ENCODE assay signal across 12 mouse cellular contexts in genomic region chr3:157044565-157044964, GRCm38 (mm10).
DNase-seq lines count a peak whose midpoint lies in the region.
"Had no signal": no experiment of that assay in that cellular context is flagged by ENCODE, and none has a peak within 500 bp of the region (broad histone marks: within the 10 kb centered on the region; RNA-seq: fewer than 3 reads in every experiment).

No protein-coding gene starts in this region.

- peak; percentile 38 for DNase-seq in cerebellum, adult 11 months
- peak; percentile 42 to 63 for DNase-seq in cerebellum, adult 18-20 months
- peak; percentile 67 for DNase-seq in cerebellum, adult 9-11 months
- DNase-seq in cerebellum, postnatal 36 days, result peak; percentile 51
- DNase-seq in heart, adult 18-20 months, result no peak
- DNase-seq in testis, postnatal 10 days (ENCODE audit: low spot score), result no peak
- no peak for DNase-seq in left cerebral cortex, adult 11 months (ENCODE audit: low spot score)
- DNase-seq: adrenal gland, adult 2 months; forebrain, postnatal 0 days; gastrocnemius, postnatal 14 days; heart, postnatal 4 days; kidney, adult 8-10 months had no signal

Comparison
In these comparisons a context has a peak if more than half of its experiments do, and no peak if none do; other contexts are left out.
1. DNase-seq: peak in cerebellum, adult 11 months (single experiment), cerebellum, adult 18-20 months (2 of 2), cerebellum, adult 9-11 months (single experiment) and cerebellum, postnatal 36 days (2 of 2); none in heart, adult 18-20 months (0 of 2), testis, postnatal 10 days (single experiment) and left cerebral cortex, adult 11 months (single experiment).